Mouse (Mus musculus) cerebellum, postnatal 10 days (tissue): ENCODE measurements at regions not wholly inside any gene's neighbourhood (a gene's known extent, or its start where the extent isn't known, plus 50 kb on each side); places are given as distances from the start of the nearest gene placed in this dataset.
A peak's percentile ranks its signal among the peaks of the same experiment; 100 is the strongest.

Experiments
- DNase-seq, 2 experiments: peaks; one replicate each; pipeline ENCODE4 v3.0.0; 2021; ENCODE audit warnings: mixed read lengths in 2 of 2

GRCm38 (mm10) chr8:27677143-27678106, 230.0 kb downstream of the Poteg start:
- DNase-seq: peak; percentile 73 to 82

GRCm38 (mm10) chr8:27679164-27679563, 231.7 kb downstream of the Poteg start:
- peak; percentile 79 to 89 for DNase-seq

- peak in 1 of 2 experiments; percentile 4 for DNase-seq
Measured at GRCm38 (mm10) chr8:27721988-27722387, 274.5 kb downstream of the Poteg start.

GRCm38 (mm10) chr8:27770296-27770695, 322.8 kb downstream of the Poteg start:
- DNase-seq: peak; percentile 2 to 11

GRCm38 (mm10) chr8:27770803-27771202, 323.3 kb downstream of the Poteg start:
- peak in 1 of 2 experiments; percentile 2 for DNase-seq

GRCm38 (mm10) chr8:27771250-27771649, 323.8 kb downstream of the Poteg start:
- DNase-seq: no peak

- DNase-seq: no peak
Measured at GRCm38 (mm10) chr8:27778982-27779381, 331.5 kb downstream of the Poteg start.
